Mouse (Mus musculus): Measurements from ENCODE around the gene Sh3gl1.

DNA sequence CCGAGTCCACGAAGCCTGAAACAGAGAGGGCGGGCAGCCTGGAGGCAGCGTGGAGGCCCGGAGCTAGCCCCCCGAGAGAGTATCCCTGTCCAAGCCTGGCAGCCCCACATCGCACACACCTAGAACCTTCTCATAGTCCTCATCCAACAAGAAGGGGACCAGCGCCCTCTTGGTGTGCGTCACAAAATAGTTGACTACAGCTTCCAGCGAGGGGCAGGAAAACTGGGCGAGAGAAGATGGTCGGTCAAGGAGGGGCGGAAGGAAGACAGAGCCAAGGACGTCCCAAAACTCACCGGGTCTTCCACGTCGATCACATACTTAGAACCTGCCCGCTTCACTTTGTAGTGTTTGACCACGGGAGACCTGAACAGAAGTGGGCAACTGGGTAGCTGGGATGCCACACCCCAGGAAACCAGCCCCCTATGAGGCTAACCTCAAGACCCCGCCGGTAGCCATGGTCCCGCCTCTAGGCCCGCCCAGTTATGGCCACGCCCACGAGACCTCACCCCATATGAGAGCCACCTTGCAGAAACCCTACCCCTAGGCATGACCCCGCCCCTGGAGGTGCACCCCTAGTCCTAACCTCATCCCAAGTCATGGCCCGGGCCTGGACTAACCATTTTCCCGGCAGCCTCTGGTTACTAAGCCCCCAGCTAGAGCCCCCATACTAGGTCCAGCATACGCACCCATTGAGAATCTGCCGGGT is 36.5 kb downstream of the Sh3gl1 start:
- no peak for TF ChIP-seq CTCF (IDR thresholded peaks at IDR 0.05 in 2 of 3, conservative IDR thresholded peaks at IDR 0.05 in 1 of 3; ENCODE audit: control insufficient read depth in 1 of 3, insufficient read depth in 1 of 3, low read depth in 2 of 3, low read length in 3 of 3, poor library complexity in 1 of 3, severe bottlenecking in 1 of 3)
- TF ChIP-seq POLR2A (IDR thresholded peaks at IDR 0.05; ENCODE audit: control insufficient read depth in 1 of 2, insufficient read depth in 1 of 2, low read depth in 1 of 2, low read length in 2 of 2, poor library complexity in 1 of 2): no peak
- no peak for TF ChIP-seq TCF12 (IDR thresholded peaks at IDR 0.05; ENCODE audit: low read depth, low read length)
- no peak for TF ChIP-seq GABPA (IDR thresholded peaks at IDR 0.05; ENCODE audit: low read depth, low read length)
- no peak for TF ChIP-seq POLR2AphosphoS5 (IDR thresholded peaks at IDR 0.05; ENCODE audit: borderline replicate concordance, low read depth, low read length)
- no peak for TF ChIP-seq MAX (IDR thresholded peaks at IDR 0.05; ENCODE audit: low read length)
- no peak for TF ChIP-seq USF1 (IDR thresholded peaks at IDR 0.05; ENCODE audit: low read depth, low read length)
- no peak for TF ChIP-seq TAL1 (IDR thresholded peaks at IDR 0.05; ENCODE audit: low read length)
